Mouse (Mus musculus) C2C12 (cell line): ENCODE results near the gene Mtmr1. TPM values are rescaled to one million over a fixed set of nuclear protein-coding genes. Genes with fewer than 3 reads are reported as not detected.

Experiments
- H3K27me3 ChIP-seq: one replicate; pipeline ENCODE4 v1.6.1; 2011; ENCODE audit not compliant: control insufficient read depth, insufficient read depth, insufficient read length
- H3K36me3 ChIP-seq: one replicate; pipeline ENCODE4 v1.6.1; 2011; ENCODE audit not compliant: control insufficient read depth, insufficient read depth
- H3K4me3 ChIP-seq: one replicate; pipeline ENCODE4 v1.5.1; 2011; ENCODE audit warnings: mild to moderate bottlenecking, control low read depth; ENCODE audit not compliant: poor library complexity, insufficient read depth, severe bottlenecking
- H3K79me2 ChIP-seq: one replicate; pipeline ENCODE4 v1.6.1; 2011; ENCODE audit not compliant: control insufficient read depth, insufficient read depth
- H3K79me3 ChIP-seq: one replicate; pipeline ENCODE4 v1.6.1; 2011; ENCODE audit warnings: low read depth, control low read depth
- H3ac ChIP-seq: one replicate; pipeline ENCODE3; 2011; ENCODE audit warnings: low read depth; ENCODE audit not compliant: control insufficient read depth, insufficient read length
- CEBPB ChIP-seq: IDR thresholded peaks from one replicate; pipeline ENCODE4 v1.6.1; 2011; ENCODE audit warnings: low read depth, mild to moderate bottlenecking, control low read depth, moderate library complexity
- CTCF ChIP-seq: IDR thresholded peaks from one replicate; pipeline ENCODE4 v1.5.1; 2011; ENCODE audit not compliant: control insufficient read depth, insufficient read depth, insufficient read length
- FOSL1 ChIP-seq: IDR thresholded peaks from one replicate; pipeline ENCODE4 v1.8.0; 2011; ENCODE audit warnings: mild to moderate bottlenecking, low read length; ENCODE audit not compliant: poor library complexity, insufficient read depth, severe bottlenecking
- MAX ChIP-seq: IDR thresholded peaks from one replicate; pipeline ENCODE4 v1.6.1; 2011; ENCODE audit warnings: mild to moderate bottlenecking, control low read depth
- MYOD1 ChIP-seq: IDR thresholded peaks from one replicate; pipeline ENCODE4 v1.6.1; 2011; ENCODE audit warnings: low read depth; ENCODE audit not compliant: control insufficient read depth, insufficient read length
- MYOG ChIP-seq: IDR thresholded peaks from one replicate; pipeline ENCODE4 v1.6.1; 2011; ENCODE audit not compliant: control insufficient read depth, insufficient read length; ENCODE audit errors: extremely low read depth
- USF1 ChIP-seq: IDR thresholded peaks from one replicate; pipeline ENCODE4 v1.6.1; 2011; ENCODE audit warnings: low read depth, mild to moderate bottlenecking, control low read depth, moderate library complexity
- polyA plus RNA-seq: library from polyadenylated mRNA; unstranded; fragments of >200 nt; fragmentation: generic; extraction: Trizol; gene quantifications from one replicate; pipeline ENCODE4 v1.2.1, GENCODE M21; 2012; ENCODE audit warnings: missing spikeins

The Mtmr1 gene
- polyA plus RNA-seq, 1 experiment, result 2.6 TPM

- Histone ChIP-seq H3K4me3 (no peak overlapping the region), H3K79me2 (no peaks in the 10 kb centered on the region), H3K36me3 (no peaks in the 10 kb centered on the region), H3K27me3 (no peaks in the 10 kb centered on the region), H3ac (no peak overlapping the region), H3K79me3 (no peaks in the 10 kb centered on the region)
- TF ChIP-seq MAX (no peak), CEBPB (no peak), MYOG (no peak), CTCF (no peak), FOSL1 (no peak), USF1 (no peak), MYOD1 (no peak)
Observed at GRCm38 (mm10) chrX:71456078-71456737, 91.6 kb downstream of the Mtmr1 start.

- H3K4me3 ChIP-seq, result no peak overlapping the region
- no peaks in the 10 kb centered on the region for H3K79me2 ChIP-seq
- H3K79me3 ChIP-seq, result peaks cover 1% of the 10 kb centered on the region
- H3K27me3 ChIP-seq, result no peaks in the 10 kb centered on the region
- H3ac ChIP-seq, result no peak overlapping the region
- no peak for TF ChIP-seq MYOD1
- no peaks in the 10 kb centered on the region for H3K36me3 ChIP-seq
Observed at GRCm38 (mm10) chrX:71464138-71464826, 99.7 kb downstream of the Mtmr1 start.

DNA sequence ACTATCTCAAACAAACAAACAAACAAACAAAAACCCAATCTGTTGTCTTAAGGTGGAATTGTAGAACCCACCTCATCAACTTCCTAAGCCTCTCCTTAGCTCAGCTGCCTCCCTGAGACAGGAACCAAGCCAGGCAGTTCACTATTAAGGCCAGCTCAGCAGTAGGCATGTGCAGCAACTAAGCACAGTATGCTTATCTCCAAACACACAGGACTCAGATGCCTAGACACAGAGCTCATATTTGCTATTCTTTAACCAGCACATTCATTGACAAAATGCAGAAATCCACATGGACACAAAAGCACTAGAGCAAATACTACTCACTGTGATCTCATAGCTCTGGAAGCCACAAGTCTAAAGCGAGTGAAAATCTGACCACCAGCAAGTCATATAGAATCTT, 100.9 kb downstream of the Mtmr1 start:
- H3ac ChIP-seq, result no peak overlapping the region
- TF ChIP-seq MYOD1, result no peak
- TF ChIP-seq CTCF, result no peak
- no peak for TF ChIP-seq FOSL1
- TF ChIP-seq CEBPB, result no peak
- TF ChIP-seq MAX, result no peak
- TF ChIP-seq USF1, result no peak
- TF ChIP-seq MYOG, result no peak

DNA sequence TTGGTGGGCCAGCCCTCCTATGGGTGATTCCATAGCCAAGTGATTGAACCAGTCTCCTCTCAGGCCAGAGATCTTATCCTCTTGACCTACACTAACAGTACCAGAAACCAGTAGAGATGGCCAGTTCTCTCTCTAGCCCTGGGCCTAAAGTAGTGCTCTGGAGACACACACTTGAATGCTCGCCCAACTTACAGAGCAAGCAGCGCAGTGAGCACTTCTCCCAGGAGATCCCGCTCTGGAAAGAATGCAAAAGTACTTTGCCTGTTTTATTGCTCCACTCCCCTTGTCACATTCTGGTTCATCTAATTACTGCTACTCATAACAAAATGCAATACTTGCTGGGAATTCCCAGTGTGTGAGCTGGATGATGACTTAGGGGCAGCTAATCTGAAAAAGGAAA, 102.9 kb downstream of the Mtmr1 start:
- Histone ChIP-seq H3K4me3 (no peak overlapping the region), H3K36me3 (no peaks in the 10 kb centered on the region), H3K27me3 (no peaks in the 10 kb centered on the region), H3K79me2 (no peaks in the 10 kb centered on the region), H3ac (no peak overlapping the region), H3K79me3 (peaks cover 1% of the 10 kb centered on the region)
- TF ChIP-seq MYOD1, result no peak
- no peak for TF ChIP-seq FOSL1
- TF ChIP-seq MYOG, result no peak
- TF ChIP-seq CTCF, result no peak
- no peak for TF ChIP-seq MAX
- TF ChIP-seq USF1, result no peak
- TF ChIP-seq CEBPB, result no peak

More for the DNA sequence above, 100.9 kb downstream of the Mtmr1 start:
- no peaks in the 10 kb centered on the region for H3K36me3 ChIP-seq
- no peak overlapping the region for H3K4me3 ChIP-seq
- no peaks in the 10 kb centered on the region for H3K27me3 ChIP-seq
- H3K79me2 ChIP-seq, result no peaks in the 10 kb centered on the region
- H3K79me3 ChIP-seq, result peaks cover 1% of the 10 kb centered on the region

Other genes with a start within 250 kb of the Mtmr1 start
- gene Mtm1, start 154.0 kb upstream of the Mtmr1 start, polyA plus RNA-seq, result 0.26 TPM
- gene Cd99l2, start 128.1 kb downstream of the Mtmr1 start, polyA plus RNA-seq, result 22.5 TPM
- gene Hmgb3, start 191.2 kb downstream of the Mtmr1 start, polyA plus RNA-seq, result 68.1 TPM